In genomic region chr2:30199984-30200383, GRCm38 (mm10) we compare ENCODE assay signal across 16 mouse cellular contexts. TPM values are rescaled to one million over a fixed set of nuclear protein-coding genes. Genes with fewer than 3 reads are reported as not detected.
DNase-seq lines count a peak whose midpoint lies in the region; ATAC-seq and TF ChIP-seq lines count a peak whose summit lies in the region.
"Had no signal": no experiment of that assay in that cellular context is flagged by ENCODE, and none has a peak within 500 bp of the region (broad histone marks: within the 10 kb centered on the region; RNA-seq: fewer than 3 reads in every experiment).

No protein-coding gene starts in this region.

- ATAC-seq in heart, embryonic 16.5 days (replicated peaks; ENCODE audit: extremely low read depth, insufficient read depth, low FRiP score) = no peak
- peak; percentile 40; the same call in 1 of the 2 replicates for ATAC-seq in liver, embryonic 14.5 days (ENCODE audit: insufficient read depth)
- ATAC-seq: forebrain, embryonic 15.5 days had no signal

- 0 out of 2 replicates have a peak overlapping the region, but pooled peaks have one; percentile 20 for H3K27ac ChIP-seq in heart, embryonic 16.5 days (ENCODE audit: low read length)
- peak overlapping the region; percentile 47; the same call in 1 of the 2 replicates for H3K27ac ChIP-seq in liver, embryonic 14.5 days
- no peak overlapping the region for H3K27ac ChIP-seq in left cerebral cortex, adult 2 months
- H3K27ac ChIP-seq: forebrain, embryonic 15.5 days; limb, embryonic 13.5 days had no signal

- no peak overlapping the region for H3K4me2 ChIP-seq in heart, embryonic 16.5 days (ENCODE audit: low read depth, low read length)
- no peak overlapping the region for H3K4me2 ChIP-seq in liver, embryonic 14.5 days (ENCODE audit: low read depth)
- H3K4me2 ChIP-seq: embryonic facial prominence, embryonic 15.5 days; forebrain, embryonic 15.5 days; limb, embryonic 13.5 days; midbrain, embryonic 11.5 days had no signal

- no peak for DNase-seq in heart, postnatal 25 days (ENCODE audit: low spot score)
- peak; percentile 80 for DNase-seq in 416B (ENCODE audit: low read depth)
- peak; percentile 75 for DNase-seq in fat pad, adult 2 months (ENCODE audit: extremely low read depth, low read depth, low spot score)
- peak in 1 of 3 experiments; percentile 30 for DNase-seq in liver, embryonic 14.5 days (ENCODE audit: low read depth in 3 of 3, low spot score in 3 of 3)
- DNase-seq in left cerebral cortex, postnatal 14 days (ENCODE audit: low spot score in 2 of 2) = no peak
- DNase-seq in left cerebral cortex, adult 2 months (ENCODE audit: extremely low spot score in 1 of 2, low spot score in 2 of 2) = no peak
- no peak for DNase-seq in layer of hippocampus, adult 11-12 months (ENCODE audit: low spot score)
- DNase-seq: cerebellum, adult 11 months; gastrocnemius, postnatal 25 days; heart, postnatal 14 days; layer of hippocampus, adult 9-11 months had no signal

- H3K9ac ChIP-seq in heart, embryonic 16.5 days (ENCODE audit: low read length) = no peak overlapping the region
- no peak overlapping the region for H3K9ac ChIP-seq in liver, embryonic 14.5 days (replicated peaks)
- H3K9ac ChIP-seq: embryonic facial prominence, embryonic 15.5 days; forebrain, embryonic 15.5 days; limb, embryonic 13.5 days had no signal

- TF ChIP-seq CTCF in liver, embryonic 14.5 days (IDR thresholded peaks at IDR 0.05; ENCODE audit: low read depth) = no peak
- no peak for TF ChIP-seq CTCF in left cerebral cortex, adult 2 months (IDR thresholded peaks at IDR 0.05)

- 40% methylated on average over 1 of the region's 1 CpGs for WGBS in heart, embryonic 16.5 days
- WGBS in liver, embryonic 14.5 days (ENCODE audit: insufficient replicate concordance) = 34% methylated on average over 1 of the region's 1 CpGs

- H3K4me1 ChIP-seq in heart, embryonic 16.5 days (ENCODE audit: control insufficient read depth, insufficient read depth, low read length) = peaks cover 23% of the 10 kb centered on the region
- peaks cover 3 to 21% of the 10 kb centered on the region in 2 experiments; a peak in 3 of 4 replicates for H3K4me1 ChIP-seq in liver, embryonic 14.5 days (replicated peaks; ENCODE audit: control insufficient read depth in 2 of 2, insufficient read depth in 2 of 2, low read length in 1 of 2)

- H3K9me3 ChIP-seq in heart, embryonic 16.5 days (replicated peaks; ENCODE audit: control insufficient read depth, low read length) = no peaks in the 10 kb centered on the region
- no peaks in the 10 kb centered on the region for H3K9me3 ChIP-seq in liver, embryonic 14.5 days (ENCODE audit: control insufficient read depth, low read length)
- H3K9me3 ChIP-seq: embryonic facial prominence, embryonic 15.5 days; forebrain, embryonic 15.5 days; limb, embryonic 13.5 days had no signal

- intact Hi-C loops in heart, postnatal 25 days (cut with DNase I) = no loop called here
- intact Hi-C loops in left cerebral cortex, postnatal 14 days (cut with DNase I) = loop anchor here (10.0 kb wide), 1 partner anchor 75 kb away; no protein-coding TSS in a partner anchor
- intact Hi-C loops in left cerebral cortex, adult 2 months (cut with DNase I) = no loop called here

- no peaks in the 10 kb centered on the region for H3K36me3 ChIP-seq in heart, embryonic 16.5 days (ENCODE audit: control insufficient read depth, insufficient read depth)
- no peaks in the 10 kb centered on the region for H3K36me3 ChIP-seq in liver, embryonic 14.5 days (replicated peaks; ENCODE audit: control insufficient read depth, insufficient read depth, low read depth)
- H3K36me3 ChIP-seq: embryonic facial prominence, embryonic 15.5 days; forebrain, embryonic 15.5 days; limb, embryonic 13.5 days had no signal

- TF ChIP-seq EP300 in liver, embryonic 14.5 days (IDR thresholded peaks at IDR 0.05; ENCODE audit: low read depth) = no peak

- H3K27me3 ChIP-seq in heart, embryonic 16.5 days (ENCODE audit: control insufficient read depth, insufficient read depth, low read length) = no peaks in the 10 kb centered on the region
- no peaks in the 10 kb centered on the region for H3K27me3 ChIP-seq in liver, embryonic 14.5 days (ENCODE audit: control insufficient read depth, insufficient read depth, low read length)
- H3K27me3 ChIP-seq: embryonic facial prominence, embryonic 15.5 days; forebrain, embryonic 15.5 days; limb, embryonic 13.5 days had no signal

- no peak overlapping the region for H3K4me3 ChIP-seq in heart, embryonic 16.5 days (ENCODE audit: low read length)
- no peak overlapping the region for H3K4me3 ChIP-seq in liver, embryonic 14.5 days (ENCODE audit: insufficient read depth in 1 of 2, low read depth in 2 of 2, low read length in 2 of 2)
- H3K4me3 ChIP-seq in left cerebral cortex, adult 2 months = no peak overlapping the region
- H3K4me3 ChIP-seq: embryonic facial prominence, embryonic 15.5 days; forebrain, embryonic 15.5 days; limb, embryonic 13.5 days had no signal

RNA-seq across cellular contexts. Expression of gene Kyat1, which starts 5.7 kb away (rescaled TPM):
- 26.9 and 28.1 TPM in 2 replicates for polyA plus RNA-seq in heart, embryonic 16.5 days (2015; fragmentation: Nextera tagmentation; extraction: Ambion mirVana)
- total RNA-seq in heart, postnatal 25 days (2021) = 10 to 100 TPM; 43.1 to 44.0 TPM
- polyA plus RNA-seq in liver, embryonic 14.5 days (2012; rRNA removed) = 14.3 and 16.8 TPM in 2 replicates
- polyA plus RNA-seq in liver, embryonic 14.5 days (2014; fragmentation: Nextera tagmentation; extraction: Ambion mirVana) = 9.5 and 11.6 TPM in 2 replicates
- total RNA-seq in left cerebral cortex, postnatal 14 days (2021) = 10 to 100 TPM; 15.2 to 15.5 TPM
- total RNA-seq in left cerebral cortex, adult 2 months (2021) = 10 to 100 TPM; 14.3 to 15.2 TPM

RNA-seq across cellular contexts. Expression of gene Spout1, which starts 21.7 kb away (rescaled TPM):
- polyA plus RNA-seq in heart, embryonic 16.5 days (2015; fragmentation: Nextera tagmentation; extraction: Ambion mirVana) = 31.5 and 34.3 TPM in 2 replicates
- 1 to 10 TPM; 4.5 to 6.1 TPM for total RNA-seq in heart, postnatal 25 days (2021)
- polyA plus RNA-seq in liver, embryonic 14.5 days (2012; rRNA removed) = 18.6 and 20.3 TPM in 2 replicates
- 18.7 and 25.2 TPM in 2 replicates for polyA plus RNA-seq in liver, embryonic 14.5 days (2014; fragmentation: Nextera tagmentation; extraction: Ambion mirVana)
- 10 to 100 TPM; 36.3 to 37.0 TPM for total RNA-seq in left cerebral cortex, postnatal 14 days (2021)
- total RNA-seq in left cerebral cortex, adult 2 months (2021) = 10 to 100 TPM; 36.6 to 38.4 TPM

RNA-seq across cellular contexts. Expression of gene Endog, which starts 28.7 kb away (rescaled TPM):
- polyA plus RNA-seq in heart, embryonic 16.5 days (2015; fragmentation: Nextera tagmentation; extraction: Ambion mirVana) = 37.4 and 40.0 TPM in 2 replicates
- 100 to 1,000 TPM in 1 of 2 experiments, 10 to 100 TPM in 1; 93.8 to 100 TPM for total RNA-seq in heart, postnatal 25 days (2021)
- 11.9 and 15.1 TPM in 2 replicates for polyA plus RNA-seq in liver, embryonic 14.5 days (2012; rRNA removed)
- polyA plus RNA-seq in liver, embryonic 14.5 days (2014; fragmentation: Nextera tagmentation; extraction: Ambion mirVana) = 19.1 and 20.3 TPM in 2 replicates
- total RNA-seq in left cerebral cortex, postnatal 14 days (2021) = 10 to 100 TPM; 23.0 to 27.5 TPM
- 10 to 100 TPM; 20.9 to 21.4 TPM for total RNA-seq in left cerebral cortex, adult 2 months (2021)

RNA-seq across cellular contexts. Expression of gene Lrrc8a, which starts 37.5 kb away (rescaled TPM):
- 39.4 and 42.6 TPM in 2 replicates for polyA plus RNA-seq in heart, embryonic 16.5 days (2015; fragmentation: Nextera tagmentation; extraction: Ambion mirVana)
- total RNA-seq in heart, postnatal 25 days (2021) = 10 to 100 TPM; 58.2 to 66.7 TPM
- 3.4 and 3.6 TPM in 2 replicates for polyA plus RNA-seq in liver, embryonic 14.5 days (2012; rRNA removed)
- 10.8 and 11.8 TPM in 2 replicates for polyA plus RNA-seq in liver, embryonic 14.5 days (2014; fragmentation: Nextera tagmentation; extraction: Ambion mirVana)
- total RNA-seq in left cerebral cortex, postnatal 14 days (2021) = 10 to 100 TPM; 53.7 to 59.5 TPM
- total RNA-seq in left cerebral cortex, adult 2 months (2021) = 10 to 100 TPM; 60.8 to 62.0 TPM

RNA-seq across cellular contexts. Expression of gene Gm28035, which starts 40.4 kb away (rescaled TPM):
- 0.22 and 0.40 TPM in 2 replicates for polyA plus RNA-seq in heart, embryonic 16.5 days (2015; fragmentation: Nextera tagmentation; extraction: Ambion mirVana)
- 1 to 10 TPM; 3.7 to 4.4 TPM for total RNA-seq in heart, postnatal 25 days (2021)
- 0.90 and 1.1 TPM in 2 replicates for polyA plus RNA-seq in liver, embryonic 14.5 days (2012; rRNA removed)
- 0.04 TPM in 1 of 2 replicates, not detected in the other for polyA plus RNA-seq in liver, embryonic 14.5 days (2014; fragmentation: Nextera tagmentation; extraction: Ambion mirVana)
- total RNA-seq in left cerebral cortex, postnatal 14 days (2021) = 1 to 10 TPM; 7.2 to 9.7 TPM
- 10 to 100 TPM; 11.3 to 15.1 TPM for total RNA-seq in left cerebral cortex, adult 2 months (2021)

Comparison
In these comparisons a context has a peak if more than half of its experiments do, and no peak if none do; other contexts are left out.
1. DNase-seq: peak in 416B (single experiment) and fat pad, adult 2 months (single experiment); none in heart, postnatal 25 days (single experiment), left cerebral cortex, postnatal 14 days (0 of 2), left cerebral cortex, adult 2 months (0 of 2) and layer of hippocampus, adult 11-12 months (single experiment).
2. RNA of gene Spout1, which starts 21.7 kb away (total RNA-seq): 36.6 to 38.4 TPM in left cerebral cortex, adult 2 months and 36.3 to 37.0 TPM in left cerebral cortex, postnatal 14 days; 4.5 to 6.1 TPM in heart, postnatal 25 days; every median in the first group is over 4 times any median in the second.